Mouse (Mus musculus) right cerebral cortex, postnatal 25 days (tissue): ENCODE measurements around the gene Itm2c.
A peak's percentile ranks its signal among the peaks of the same experiment; 100 is the strongest.

Experiments used
- DNase-seq: peaks from one replicate; pipeline ENCODE4 v3.0.0; 2022

The Itm2c gene

GRCm38 (mm10) chr1:85894231-85894747 is at the start of gene Itm2c:
Gene Itm2c (plus strand): TSS chr1:85894281.
- DNase-seq = peak; percentile 93

DNA sequence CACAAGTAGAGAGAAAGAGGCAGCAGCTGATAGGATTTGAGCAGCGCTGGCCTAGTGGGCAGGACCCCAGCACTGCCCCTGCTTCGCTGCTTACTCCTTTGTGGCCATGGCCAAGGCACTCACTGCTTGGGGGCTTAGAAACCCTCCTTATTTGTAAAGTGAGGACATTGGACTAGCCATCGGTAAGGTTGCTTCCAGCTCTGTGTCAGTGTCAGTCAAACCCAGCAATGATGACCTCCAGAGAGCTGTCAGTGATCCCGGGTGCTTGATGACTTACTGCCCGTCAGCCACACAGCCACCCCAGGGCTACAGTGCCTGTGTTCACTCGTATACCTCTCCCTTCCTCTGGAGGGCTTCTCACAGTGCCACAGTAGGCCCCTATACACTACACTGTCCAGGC is 49.1 kb upstream of the Itm2c start:
- no peak for DNase-seq

- DNase-seq = no peak
Measured at GRCm38 (mm10) chr1:85845476-85845875, 48.6 kb upstream of the Itm2c start.

DNA sequence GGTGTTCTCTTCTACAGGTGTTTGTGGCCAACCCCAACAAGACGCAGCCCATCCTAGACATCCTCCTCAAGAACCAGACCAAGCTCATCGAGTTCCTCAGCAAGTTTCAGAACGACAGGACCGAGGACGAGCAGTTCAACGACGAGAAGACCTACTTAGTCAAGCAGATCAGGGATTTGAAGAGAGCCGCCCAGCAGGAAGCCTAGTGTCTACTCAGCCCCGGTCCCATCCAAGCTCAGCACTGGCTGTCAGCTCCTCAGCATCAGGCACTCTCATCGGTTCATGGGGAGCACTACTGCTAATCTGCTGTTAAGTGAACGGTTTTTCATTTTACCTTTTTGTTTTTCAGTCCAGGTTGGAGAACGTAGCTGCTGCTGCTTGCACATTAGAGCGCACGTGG is 45.1 kb upstream of the Itm2c start:
- no peak for DNase-seq

DNA sequence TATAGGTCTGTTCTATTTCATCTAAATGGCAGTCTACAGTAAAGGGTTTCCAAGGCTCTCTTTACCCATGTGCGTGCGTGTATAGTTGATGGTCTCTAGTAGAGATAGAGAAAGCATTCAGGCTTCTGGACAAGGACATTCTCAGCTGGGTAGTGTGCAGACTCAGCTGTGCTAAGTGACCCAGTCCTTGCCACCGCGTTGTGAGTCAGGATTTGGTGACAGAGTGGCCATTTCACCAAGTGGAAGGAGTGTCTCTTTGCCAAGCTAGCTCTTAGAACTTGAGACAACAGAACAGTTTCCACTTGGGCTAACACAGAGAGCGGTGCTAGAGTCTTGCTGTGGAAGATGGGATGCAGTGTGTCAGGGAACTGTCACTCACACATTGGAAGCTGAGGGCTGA is 43.2 kb upstream of the Itm2c start:
- no peak for DNase-seq

GRCm38 (mm10) chr1:85852996-85853689 is 40.9 kb upstream of the Itm2c start:
- peak; percentile 73 for DNase-seq

DNA sequence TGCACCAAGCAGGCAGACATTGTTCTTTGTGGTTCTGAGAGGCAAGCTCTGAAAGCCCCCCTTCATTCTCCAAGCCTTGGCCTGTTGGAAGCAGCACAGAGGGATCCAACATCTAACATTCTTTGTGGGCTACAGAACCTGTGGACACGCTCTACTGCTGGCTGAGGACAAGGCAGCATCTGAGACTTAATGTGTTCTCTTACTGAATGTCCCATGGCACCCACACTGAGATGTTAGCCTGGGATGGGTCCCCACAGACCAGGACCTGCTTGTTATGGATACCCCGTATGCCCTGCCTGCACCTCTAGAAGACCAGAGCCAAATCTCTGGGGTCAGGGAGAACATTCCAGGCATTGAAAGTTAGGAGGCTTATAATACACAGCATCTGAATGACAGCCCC is 40.2 kb upstream of the Itm2c start:
- no peak for DNase-seq

- no peak for DNase-seq
Measured at GRCm38 (mm10) chr1:85854475-85854874, 39.6 kb upstream of the Itm2c start.

DNA sequence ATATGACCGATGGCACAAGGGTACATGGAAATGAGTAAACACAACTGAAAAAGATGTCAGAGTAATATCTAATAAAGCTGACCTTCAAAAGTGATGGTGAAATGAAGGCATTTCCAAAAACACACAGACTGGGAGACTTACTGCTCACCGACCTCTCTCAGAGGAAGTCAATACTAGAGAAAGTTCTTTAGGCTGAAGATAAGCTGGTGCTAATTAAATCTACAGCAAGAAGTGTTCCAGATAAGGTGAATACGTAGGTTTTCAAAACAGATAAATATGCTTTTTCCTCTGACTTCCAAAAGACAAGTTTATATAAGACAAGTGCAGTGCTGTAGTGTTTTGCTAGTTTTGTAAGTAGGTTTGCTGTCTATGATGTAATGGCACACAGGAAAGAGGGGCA is 37.8 kb upstream of the Itm2c start:
- no peak for DNase-seq

DNA sequence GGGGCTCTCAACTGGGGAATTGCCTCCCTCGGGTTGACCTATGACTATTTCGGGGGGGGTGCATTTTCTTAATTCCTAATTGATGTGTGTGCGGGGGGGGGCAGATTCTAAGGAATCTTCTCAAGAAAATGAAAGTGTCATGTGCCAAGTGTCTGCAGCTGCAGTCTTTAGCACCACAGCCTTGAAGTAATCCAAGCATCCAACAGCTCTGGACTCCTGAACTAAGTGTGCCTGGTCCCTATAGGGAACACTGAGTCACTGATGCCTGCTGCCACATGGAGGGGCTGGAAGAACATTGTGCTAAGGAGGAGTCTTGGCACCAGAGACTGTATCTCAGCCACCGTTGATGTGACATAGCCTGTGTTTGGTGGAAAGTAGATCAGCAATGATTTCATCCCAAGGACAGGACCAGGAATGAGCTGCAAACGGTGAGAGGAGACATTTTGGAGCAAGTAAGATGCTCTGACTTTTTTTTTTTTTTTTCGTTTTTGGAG is 36.8 kb upstream of the Itm2c start:
- no peak for DNase-seq

DNA sequence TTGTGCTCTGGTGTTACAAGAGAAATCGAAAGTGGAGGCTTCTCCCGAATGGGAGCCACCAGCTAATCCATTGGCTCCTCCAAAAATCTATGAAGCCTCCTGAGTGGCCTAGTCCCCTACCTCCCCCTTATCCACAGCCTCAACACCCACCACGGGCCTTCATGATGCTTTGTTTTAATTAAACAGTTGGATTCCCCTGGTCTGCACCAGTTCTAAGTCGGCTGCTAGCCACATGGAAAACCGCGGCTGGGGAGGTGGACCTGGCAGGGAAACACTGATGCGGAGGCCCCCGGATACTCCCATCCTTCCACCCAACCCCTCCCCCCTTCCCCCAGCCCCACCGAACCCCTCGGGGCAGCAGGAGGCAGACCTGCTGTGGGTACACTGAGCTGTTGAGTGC is 29.7 kb upstream of the Itm2c start:
- no peak for DNase-seq

DNA sequence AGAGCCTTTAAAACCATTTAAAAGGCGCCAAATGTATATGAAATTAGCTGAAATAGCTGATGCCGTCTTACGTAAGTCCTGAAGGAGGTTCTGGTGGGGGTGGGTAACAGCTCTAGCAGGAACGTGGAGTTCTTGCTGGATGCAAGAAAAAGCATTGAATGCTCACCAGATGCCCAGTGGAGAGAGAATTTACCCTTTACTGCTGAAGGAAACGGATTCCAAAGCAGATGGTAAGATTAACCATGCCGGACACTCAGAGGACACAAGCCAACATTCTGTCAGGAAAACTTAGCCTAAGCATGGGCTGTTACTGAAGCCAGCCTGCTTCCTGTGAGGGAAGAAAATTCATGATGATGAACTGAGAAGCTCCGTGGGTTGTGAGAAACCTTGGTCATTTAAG is 24.1 kb upstream of the Itm2c start:
- peak; percentile 51 for DNase-seq

DNA sequence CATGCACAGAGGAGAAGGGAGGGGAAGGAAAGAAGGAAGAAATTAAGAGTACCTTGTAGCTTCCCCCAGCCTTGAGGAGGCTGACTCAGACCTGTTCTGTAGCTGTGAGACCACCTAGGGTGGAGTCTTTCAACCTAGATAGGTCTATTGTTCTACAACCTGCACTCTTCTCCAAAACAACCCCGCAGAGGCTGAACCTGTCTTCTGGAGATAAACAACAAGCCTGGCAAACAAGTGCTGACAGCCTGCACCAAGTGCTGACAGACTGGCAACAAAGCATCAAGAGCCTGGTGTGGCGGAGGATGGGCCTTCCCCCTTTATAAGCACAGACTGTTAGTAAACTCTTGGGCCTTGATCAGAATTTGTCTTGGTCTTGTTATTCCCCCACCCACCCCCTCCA is 23.5 kb upstream of the Itm2c start:
- DNase-seq = no peak

DNA sequence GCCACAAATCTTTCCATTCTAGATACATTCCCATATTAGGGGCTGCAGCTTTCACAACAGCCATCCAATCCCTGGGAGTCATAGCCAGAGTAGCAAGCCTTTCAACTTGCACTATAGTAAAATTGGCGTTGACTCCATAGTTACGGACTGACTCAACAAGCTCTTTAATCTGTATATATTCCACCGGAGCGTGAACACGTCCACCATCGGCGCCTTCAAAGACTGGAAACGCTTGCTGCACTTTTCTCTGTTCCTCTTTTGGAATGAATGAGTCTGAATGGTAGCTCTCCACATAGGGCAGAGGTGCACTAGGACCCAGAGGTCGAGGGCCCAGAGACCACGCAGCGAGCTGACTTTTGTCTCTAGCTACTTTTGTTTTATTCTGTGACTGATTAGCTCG is 12.1 kb upstream of the Itm2c start:
- DNase-seq = no peak

DNA sequence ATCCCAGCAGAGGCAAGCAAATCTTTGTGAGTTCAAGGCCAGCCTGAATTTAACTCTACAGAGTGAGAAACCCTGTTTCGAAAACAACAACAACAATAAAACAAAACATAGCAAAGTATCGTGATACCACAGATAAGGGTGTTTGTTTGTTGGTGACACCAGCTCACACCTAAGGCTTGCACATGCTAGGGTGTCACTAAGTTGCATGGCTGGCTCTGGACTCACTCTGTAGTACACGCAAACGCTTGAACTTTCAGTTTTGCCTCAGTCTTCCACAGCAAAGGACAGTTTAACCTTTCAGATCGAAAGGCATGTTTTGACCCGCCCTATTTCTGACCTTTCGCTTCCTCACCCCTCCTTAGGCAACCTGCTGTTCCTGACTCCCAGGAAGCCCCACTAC is 6.9 kb upstream of the Itm2c start:
- DNase-seq = no peak

- no peak for DNase-seq
Measured at GRCm38 (mm10) chr1:85894748-85895360, 773 bp downstream of the Itm2c start.

DNA sequence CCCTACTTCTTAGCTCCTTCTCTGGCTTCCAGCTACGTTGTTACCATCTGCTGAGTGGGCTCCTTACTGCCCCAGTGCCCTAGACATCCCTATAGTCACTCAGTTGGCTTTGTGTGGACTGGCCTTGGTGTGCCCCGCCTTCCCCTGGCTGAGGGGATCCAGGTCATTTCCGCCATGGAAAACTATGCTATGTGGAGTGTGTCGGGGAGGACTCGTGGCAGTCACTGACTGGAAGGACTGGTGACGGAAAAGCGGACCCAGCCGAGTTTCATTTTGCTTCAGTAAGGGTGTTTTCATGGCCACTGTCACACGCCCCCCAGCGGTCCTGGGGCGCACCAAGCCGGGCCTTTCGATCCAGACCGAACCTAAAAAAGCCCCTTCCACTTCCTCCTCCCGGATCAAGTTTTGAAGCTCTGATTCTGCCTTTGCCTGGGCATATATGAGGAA is 1.3 kb downstream of the Itm2c start:
- DNase-seq = peak; percentile 76

- DNase-seq = no peak
Measured at GRCm38 (mm10) chr1:85896110-85896509, 2.0 kb downstream of the Itm2c start.

DNA sequence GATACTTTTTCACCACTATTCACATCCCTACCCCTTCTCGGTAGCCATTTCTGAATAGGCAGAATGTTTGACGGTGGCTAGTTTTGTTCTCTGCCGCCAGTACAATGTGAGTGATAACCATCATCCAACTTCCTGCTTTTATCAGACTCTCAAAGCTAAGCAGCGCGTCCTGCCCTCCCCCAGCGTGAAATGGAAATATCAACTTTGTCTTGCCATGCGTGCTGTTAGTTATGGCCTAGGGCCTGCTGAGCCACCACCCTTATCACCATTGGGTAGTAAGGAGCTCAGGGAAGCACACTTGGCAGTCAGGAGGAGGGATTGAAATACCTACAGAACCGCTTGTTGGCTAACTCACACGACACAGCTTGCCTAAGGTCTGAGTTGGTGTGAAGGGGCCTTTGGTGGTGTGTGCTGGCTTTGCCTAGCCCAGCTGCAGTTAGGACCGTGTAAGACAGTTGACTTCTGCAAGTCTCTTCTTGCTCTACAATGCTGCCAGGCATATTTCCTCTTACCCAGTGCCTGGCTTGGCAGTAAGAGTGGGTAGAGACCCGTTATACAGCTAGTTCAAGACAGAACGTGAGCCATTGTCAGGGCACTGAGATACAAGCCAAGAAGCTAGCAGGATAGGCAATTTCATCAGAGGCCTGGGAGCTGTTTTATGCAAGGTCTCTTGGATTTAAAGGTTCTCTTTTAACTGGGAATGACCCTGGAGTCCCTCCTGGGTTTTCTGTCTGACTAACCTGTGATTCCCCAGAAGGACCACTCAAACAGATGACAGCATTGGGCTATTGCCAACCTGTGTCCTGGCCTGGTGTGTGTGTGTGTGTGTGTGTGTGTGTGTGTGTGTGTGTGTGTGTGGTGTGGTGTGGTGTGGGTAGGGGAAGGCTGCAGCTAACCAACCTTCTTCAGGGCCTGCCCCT is 3.0 kb downstream of the Itm2c start:
- no peak for DNase-seq

DNA sequence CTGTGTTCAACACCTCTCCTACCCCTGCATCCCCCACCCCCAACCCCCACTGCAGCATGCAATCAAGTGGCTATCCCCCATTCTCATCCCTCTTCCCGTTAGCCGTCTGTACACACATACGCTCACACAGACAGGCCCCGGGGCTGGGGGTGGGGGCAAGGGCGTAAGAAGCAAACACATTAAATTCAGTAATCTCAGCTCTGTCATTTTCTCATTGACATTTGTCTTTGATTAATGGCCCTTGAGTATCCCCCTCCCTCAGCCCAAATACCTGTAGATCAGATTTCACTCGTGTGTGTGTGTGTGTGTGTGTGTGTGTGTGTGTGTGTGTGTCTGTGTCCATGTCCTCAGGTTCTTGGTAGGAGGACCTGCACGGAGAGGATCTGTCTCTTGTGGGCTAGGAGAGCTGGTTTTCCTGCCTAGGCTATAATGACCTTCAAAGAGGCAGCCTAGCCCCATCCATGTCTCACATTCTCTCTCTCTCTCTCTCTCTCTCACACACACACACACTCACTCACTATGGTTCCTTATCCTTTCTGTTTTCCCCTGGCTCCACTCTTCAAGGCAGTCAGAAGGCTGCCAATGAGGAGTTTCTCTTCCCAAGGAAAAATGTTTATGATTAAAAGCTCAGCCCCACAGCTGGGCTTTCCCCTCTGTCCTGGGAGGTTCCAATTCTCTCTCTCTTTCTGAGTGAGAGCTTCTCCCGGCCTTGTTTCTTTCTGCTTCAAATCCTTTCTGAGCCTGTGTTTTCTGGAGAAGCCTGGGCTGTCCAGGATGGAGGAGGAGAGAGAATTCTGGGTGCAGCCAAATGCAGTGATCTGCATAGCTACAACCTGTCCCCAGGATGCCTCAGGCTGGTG is 4.0 kb downstream of the Itm2c start:
- no peak for DNase-seq

- DNase-seq = no peak
Measured at GRCm38 (mm10) chr1:85898761-85899387, 4.8 kb downstream of the Itm2c start.

DNA sequence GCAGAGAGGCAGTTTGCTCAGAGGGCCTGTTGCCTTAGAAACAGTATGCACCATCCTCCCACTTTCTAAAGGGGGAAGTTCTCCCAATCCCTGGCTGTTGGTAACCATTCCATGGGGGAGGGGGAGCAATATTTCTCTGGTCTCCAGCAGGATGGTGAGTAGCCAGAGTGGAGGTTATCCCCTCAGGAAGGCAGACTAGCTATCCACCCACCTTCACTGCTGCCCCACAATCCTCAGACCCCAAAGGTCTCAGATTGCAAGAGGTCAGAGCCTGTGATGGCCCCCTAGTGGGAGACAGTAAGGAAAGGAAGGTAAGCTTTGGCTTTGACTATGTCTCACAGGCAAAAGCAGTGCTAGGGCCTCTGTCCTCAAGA is 5.3 kb downstream of the Itm2c start:
- DNase-seq = no peak
